Mouse (Mus musculus) brain, embryonic 14.5 days (tissue): ENCODE measurements around the gene Cd6. TPM values are rescaled to one million over a fixed set of nuclear protein-coding genes. Genes with fewer than 3 reads are reported as not detected.

Experiments used
- DNase-seq: peaks from one replicate; pipeline ENCODE4 v3.0.0-alpha.2; 2011; ENCODE audit warnings: low read depth
- CTCF ChIP-seq: fragments of 200-500 bp; IDR thresholded peaks from 2 replicates; pipeline ENCODE4 v1.5.1; 2012; ENCODE audit warnings: inconsistent platforms, mild to moderate bottlenecking, moderate library complexity, borderline replicate concordance; ENCODE audit not compliant: insufficient read depth, insufficient read length; ENCODE audit errors: extremely low read depth
- POLR2A ChIP-seq: fragments of 200-500 bp; IDR thresholded peaks from 2 replicates; pipeline ENCODE4 v1.6.1; 2012; ENCODE audit warnings: mild to moderate bottlenecking, inconsistent platforms, borderline replicate concordance; ENCODE audit not compliant: poor library complexity, insufficient read depth, insufficient read length, severe bottlenecking; ENCODE audit errors: extremely low read depth
- polyA plus RNA-seq: library from polyadenylated mRNA; depleted of rRNA; stranded (reverse); fragments of >200 nt; gene quantifications from 2 replicates; pipeline ENCODE4 v1.2.3, GENCODE M21; 2012; rRNA removed

Gene Cd6
- polyA plus RNA-seq, 1 experiment, result not detected

- TF ChIP-seq CTCF (no peak), POLR2A (no peak)
- DNase-seq, result no peak
These were observed 89.9 kb downstream of the Cd6 start for GRCm38 (mm10) chr19:10739916-10740315.

Other genes with a start within 250 kb of the Cd6 start
- gene Ddb1, start 224.7 kb downstream of the Cd6 start, polyA plus RNA-seq, result 206 and 237 TPM in 2 replicates
- gene Tkfc, start 224.4 kb downstream of the Cd6 start, polyA plus RNA-seq, result 35.8 and 38.2 TPM in 2 replicates
- 1.1 TPM in 2 replicates for gene Vwce, start 195.8 kb downstream of the Cd6 start, polyA plus RNA-seq
- gene Pga5, start 152.0 kb downstream of the Cd6 start, polyA plus RNA-seq, result 0.07 TPM in 1 of 2 replicates, not detected in the other
- 28.5 and 29.0 TPM in 2 replicates for gene Vps37c, start 141.3 kb downstream of the Cd6 start, polyA plus RNA-seq
- gene Cd5, start 91.1 kb downstream of the Cd6 start, polyA plus RNA-seq, result 0.16 and 0.20 TPM in 2 replicates
- gene Slc15a3, start 9.7 kb upstream of the Cd6 start, polyA plus RNA-seq, result 0.61 and 1.0 TPM in 2 replicates
- gene Tmem132a, start 39.9 kb upstream of the Cd6 start, polyA plus RNA-seq, result 292 and 301 TPM in 2 replicates
- gene Tmem109, start 51.9 kb upstream of the Cd6 start, polyA plus RNA-seq, result 41.9 and 47.1 TPM in 2 replicates
- gene Prpf19, start 65.2 kb upstream of the Cd6 start, polyA plus RNA-seq, result 341 and 452 TPM in 2 replicates
- gene Zp1, start 90.6 kb upstream of the Cd6 start, polyA plus RNA-seq, result 0.13 and 0.16 TPM in 2 replicates
- 0.30 and 0.44 TPM in 2 replicates for gene Ptgdr2, start 107.1 kb upstream of the Cd6 start, polyA plus RNA-seq
- gene Ccdc86, start 119.2 kb upstream of the Cd6 start, polyA plus RNA-seq, result 6.2 and 6.3 TPM in 2 replicates
- not detected in 2 replicates for gene Ms4a10, start 144.6 kb upstream of the Cd6 start, polyA plus RNA-seq
- not detected in 2 replicates for gene Ms4a15, start 163.2 kb upstream of the Cd6 start, polyA plus RNA-seq
- gene Ms4a18, start 188.0 kb upstream of the Cd6 start, polyA plus RNA-seq, result not detected in 2 replicates